Mouse (Mus musculus) layer of hippocampus, adult 9-11 months (tissue): ENCODE measurements at regions not wholly inside any gene's neighbourhood (a gene's known extent, or its start where the extent isn't known, plus 50 kb on each side); places are given as distances from the start of the nearest gene placed in this dataset.

Experiments
- DNase-seq: peaks from one replicate; pipeline ENCODE4 v3.0.0; 2022

- peak; percentile 24 for DNase-seq
Measured at GRCm38 (mm10) chr11:114611690-114612089, 56.6 kb upstream of the Rpl38 start.

GRCm38 (mm10) chr11:114608009-114608408 lies 60.3 kb upstream of the Rpl38 start:
- DNase-seq: no peak

- no peak for DNase-seq
Measured at GRCm38 (mm10) chr11:114603108-114603507, 65.2 kb upstream of the Rpl38 start.

- peak; percentile 35 for DNase-seq
Measured at GRCm38 (mm10) chr11:114597225-114597624, 71.1 kb upstream of the Rpl38 start.

GRCm38 (mm10) chr11:114592961-114593360 lies 75.4 kb upstream of the Rpl38 start:
- DNase-seq: peak; percentile 22

GRCm38 (mm10) chr11:114588554-114588953 lies 79.8 kb upstream of the Rpl38 start:
- no peak for DNase-seq

- DNase-seq: no peak
Measured at GRCm38 (mm10) chr11:114587986-114588385, 80.3 kb upstream of the Rpl38 start.

GRCm38 (mm10) chr11:114586400-114586799 lies 81.9 kb upstream of the Rpl38 start:
- no peak for DNase-seq

- DNase-seq: no peak
Measured at GRCm38 (mm10) chr11:114584804-114585203, 83.5 kb upstream of the Rpl38 start.

GRCm38 (mm10) chr11:114584146-114584545 lies 84.2 kb upstream of the Rpl38 start:
- DNase-seq: no peak

GRCm38 (mm10) chr11:114579986-114580385 lies 88.3 kb upstream of the Rpl38 start:
- DNase-seq: no peak

- DNase-seq: no peak
Measured at GRCm38 (mm10) chr11:114578551-114578950, 89.8 kb upstream of the Rpl38 start.

- DNase-seq: no peak
Measured at GRCm38 (mm10) chr11:114576803-114577202, 91.5 kb upstream of the Rpl38 start.

GRCm38 (mm10) chr11:114571144-114571869 lies 97.0 kb upstream of the Rpl38 start:
- no peak for DNase-seq

GRCm38 (mm10) chr11:114570076-114570475 lies 98.2 kb upstream of the Rpl38 start:
- no peak for DNase-seq

- DNase-seq: no peak
Measured at GRCm38 (mm10) chr11:114567814-114568800, 100.2 kb upstream of the Rpl38 start.

GRCm38 (mm10) chr11:114567045-114567780 lies 101.1 kb upstream of the Rpl38 start:
- no peak for DNase-seq

GRCm38 (mm10) chr11:114564949-114565348 lies 103.4 kb upstream of the Rpl38 start:
- DNase-seq: no peak

- DNase-seq: peak; percentile 31
Measured at GRCm38 (mm10) chr11:114563172-114563571, 105.2 kb upstream of the Rpl38 start.

- DNase-seq: no peak
Measured at GRCm38 (mm10) chr11:114554576-114554975, 113.7 kb upstream of the Rpl38 start.

- no peak for DNase-seq
Measured at GRCm38 (mm10) chr11:114553992-114554391, 114.3 kb upstream of the Rpl38 start.

- DNase-seq: no peak
Measured at GRCm38 (mm10) chr11:114552176-114552575, 116.1 kb upstream of the Rpl38 start.

GRCm38 (mm10) chr11:114551262-114551661 lies 117.1 kb upstream of the Rpl38 start:
- no peak for DNase-seq
